Mouse (Mus musculus) CD4-positive, CD25-positive, alpha-beta regulatory T cell, adult 4 months (primary cell): Measurements from ENCODE around the gene Trank1. TPM values are rescaled to one million over a fixed set of nuclear protein-coding genes. Genes with fewer than 3 reads are reported as not detected.

Experiments
- ATAC-seq: one replicate; pipeline ENCODE4 v1.8.0; 2017
- polyA plus RNA-seq, 2 experiments: library from polyadenylated mRNA; unstranded; fragments of 100-300 nt; shearing (Covaris generic); gene quantifications; one replicate each; pipeline ENCODE4 v1.2.1; 2017

The Trank1 gene
- polyA plus RNA-seq, 2 experiments from 2014 or later, result not detected

- no peak for ATAC-seq
These were observed 117.3 kb downstream of the Trank1 start for GRCm38 (mm10) chr9:111428698-111429362.

DNA sequence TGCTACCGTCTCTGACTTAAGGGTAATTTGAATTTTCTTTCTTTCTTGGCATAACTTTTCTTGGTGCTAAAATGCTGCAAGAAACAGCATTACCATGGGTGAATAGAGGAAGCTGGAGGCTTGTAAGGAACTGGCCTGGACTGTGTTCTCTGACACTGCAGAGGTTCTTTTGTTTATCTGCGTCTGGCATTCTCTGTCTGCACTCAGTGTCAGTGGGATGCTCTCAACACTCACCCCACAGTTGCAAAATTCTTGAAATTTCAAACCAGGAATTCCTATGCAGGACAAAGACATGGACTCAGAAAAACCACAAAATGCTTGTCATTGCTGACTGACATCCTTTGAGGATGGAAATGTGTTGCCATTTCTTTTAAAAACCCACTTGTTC lies 117.8 kb downstream of the Trank1 start:
- no peak for ATAC-seq

- no peak for ATAC-seq
These were observed 123.9 kb downstream of the Trank1 start for GRCm38 (mm10) chr9:111435429-111435828.

DNA sequence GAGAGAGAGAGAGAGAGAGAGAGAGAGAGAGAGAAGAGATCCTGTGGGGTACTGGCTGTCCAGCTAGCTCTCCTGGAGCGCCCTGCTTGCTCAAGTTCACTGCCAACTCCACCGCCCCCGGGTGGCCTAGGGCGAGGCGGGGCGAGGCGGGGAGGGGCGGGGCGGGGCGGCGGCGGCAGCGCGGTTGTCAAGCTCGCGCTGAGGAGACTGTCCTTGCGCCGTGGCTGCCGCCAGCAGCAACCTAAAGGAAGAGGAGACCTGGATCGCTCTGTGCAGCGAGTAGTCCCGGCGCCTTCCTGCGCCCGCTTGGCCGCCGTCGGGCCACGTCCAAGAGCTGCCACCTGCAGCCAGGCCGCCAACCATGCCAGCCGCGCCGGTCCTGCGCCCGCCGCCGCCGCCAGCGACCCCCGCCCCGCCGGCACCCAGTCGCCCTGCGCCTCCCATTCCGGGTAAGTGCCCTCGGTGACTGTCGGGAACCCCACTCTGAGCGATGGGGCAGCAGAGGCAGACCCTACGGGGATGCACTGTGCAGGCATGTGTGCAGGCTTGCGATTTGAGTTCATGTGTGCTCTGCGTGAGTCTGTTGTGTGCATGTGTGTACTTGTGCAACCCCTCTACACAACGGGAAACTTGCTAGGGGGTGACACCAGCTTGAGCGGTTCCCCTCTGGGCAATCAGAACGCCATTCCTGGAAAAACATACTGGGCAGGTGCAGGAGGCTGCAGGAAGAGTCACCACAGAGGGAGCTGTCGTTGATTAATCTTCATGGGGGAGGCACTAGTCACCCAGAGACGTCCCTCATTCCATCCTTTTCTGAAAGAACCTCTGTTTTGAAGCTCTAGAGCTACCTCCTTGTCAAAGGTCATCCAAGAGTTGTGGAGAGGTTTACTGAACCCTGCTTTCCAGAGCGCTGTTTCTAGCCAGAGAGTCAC lies 127.6 kb downstream of the Trank1 start, which contains the start of gene Dclk3:
Dclk3 (plus strand) TSS at position 178 of the 932 bp plus-strand sequence.
- ATAC-seq, result no peak

GRCm38 (mm10) chr9:111439836-111440201 lies 128.3 kb downstream of the Trank1 start:
- ATAC-seq, result no peak

DNA sequence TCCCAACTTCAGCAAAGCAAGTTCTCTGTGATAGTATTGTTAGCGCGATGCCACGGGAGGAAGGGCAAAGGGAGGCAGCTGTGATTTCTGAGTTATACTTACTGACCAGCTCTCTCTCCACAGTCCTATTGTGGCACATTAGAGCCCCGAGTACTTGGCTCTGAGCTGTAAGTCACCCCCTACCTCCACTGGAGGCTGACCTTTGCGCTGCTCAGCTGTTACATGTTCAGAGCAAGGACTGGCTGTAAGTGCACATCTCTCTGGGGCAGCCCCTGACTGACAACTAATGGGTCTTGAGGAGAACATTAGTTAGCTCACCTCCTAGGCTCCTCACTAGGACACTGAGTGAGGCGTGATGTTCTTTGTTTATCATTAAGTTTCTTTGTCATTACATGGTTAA lies 128.9 kb downstream of the Trank1 start:
- no peak for ATAC-seq

DNA sequence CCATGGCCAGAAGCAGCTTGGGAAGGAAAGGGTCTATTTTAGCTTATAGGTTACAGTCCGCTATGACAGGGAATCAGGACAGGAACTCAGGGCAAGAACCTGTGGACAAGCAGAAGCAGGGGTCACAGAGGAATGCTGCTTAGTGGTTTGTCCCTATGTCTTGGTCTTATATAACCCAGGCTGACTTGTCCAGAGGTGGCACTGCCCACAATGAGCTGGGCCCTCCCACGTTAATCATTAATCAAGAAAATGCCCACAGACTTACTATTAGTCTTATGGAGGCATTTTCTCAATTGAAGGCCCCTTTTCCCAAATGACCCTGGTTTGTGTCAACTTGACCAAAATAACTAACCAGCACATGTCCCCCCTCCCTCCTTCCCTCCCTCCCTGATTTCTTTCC lies 129.6 kb downstream of the Trank1 start:
- no peak for ATAC-seq

Other genes with a start within 250 kb of the Trank1 start
- 1 to 10 TPM; 8.2 to 9.6 TPM for gene Lrrfip2, start 194.1 kb upstream of the Trank1 start, polyA plus RNA-seq
- gene Mlh1, start 39.9 kb upstream of the Trank1 start, polyA plus RNA-seq, result 10 to 100 TPM; 14.8 to 22.1 TPM
- 1 to 10 TPM; 7.2 to 8.4 TPM for gene Epm2aip1, start 39.8 kb upstream of the Trank1 start, polyA plus RNA-seq
- gene Dclk3, start 127.3 kb downstream of the Trank1 start, polyA plus RNA-seq, result not detected